Mouse (Mus musculus) T-helper 2 cell (primary cell): ENCODE data around the gene Stat4.
"Not testable (repeated sequence)": the region's sequence is repeated elsewhere in the genome, so short reads cannot be mapped to it uniquely, and the experiment has no call there.

Experiments used
- in situ Hi-C: fragments of 300-600 bp; cut with MboI, MseI; formaldehyde crosslinking; loops from one replicate; pipeline ENCODE4 v1.15.1; 2025; ENCODE audit warnings: high pct_unique_total_duplicates

The Stat4 gene

GRCm38 (mm10) chr1:52028686-52029085 is 41.7 kb downstream of the Stat4 start:
- in situ Hi-C loops: loop anchor here (10.0 kb wide), 1 partner anchor 46 kb away; no protein-coding TSS in a partner anchor

DNA sequence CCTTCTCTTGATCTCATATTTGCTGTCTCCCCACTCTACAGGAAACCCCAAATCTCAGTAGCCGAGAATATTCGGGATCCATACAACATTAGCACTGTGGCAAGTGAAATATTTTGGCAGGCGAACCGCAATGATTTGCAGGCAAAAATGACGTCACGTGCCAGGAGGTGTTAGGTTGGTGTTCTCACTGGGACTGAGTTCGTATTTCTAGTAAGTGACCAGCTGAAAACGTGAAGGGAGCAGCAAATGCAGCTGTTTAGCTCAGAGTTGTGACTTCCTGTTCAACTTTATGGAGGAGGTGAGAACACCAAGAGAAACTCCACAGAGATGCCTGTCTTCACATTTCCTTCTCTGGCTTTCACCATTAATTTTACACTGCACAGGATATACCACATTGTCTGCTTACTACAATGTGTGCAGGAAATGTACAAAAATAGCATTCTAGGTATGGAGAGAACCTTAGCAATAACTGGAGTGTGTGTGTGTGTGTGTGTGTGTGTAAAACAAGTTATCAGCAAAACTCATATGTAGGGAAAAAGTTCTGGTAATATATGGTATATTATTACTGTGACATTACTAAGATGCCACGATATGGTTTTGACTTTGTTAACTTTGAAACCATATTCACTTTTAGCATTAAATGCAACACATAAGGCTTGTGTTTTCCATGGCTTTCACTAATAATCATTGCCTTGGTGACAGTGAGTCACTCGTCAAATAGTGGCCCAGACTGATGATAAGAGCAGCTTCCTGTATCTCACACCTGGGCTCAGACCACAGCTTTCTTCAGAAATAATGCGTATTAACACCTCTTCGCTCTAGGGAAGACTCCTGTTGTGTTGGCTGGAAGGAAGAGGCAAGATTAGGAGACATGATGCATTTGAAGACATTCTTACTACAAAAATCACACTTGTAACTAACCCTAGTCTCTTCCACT is 48.1 kb downstream of the Stat4 start:
- in situ Hi-C loops: no loop called here

DNA sequence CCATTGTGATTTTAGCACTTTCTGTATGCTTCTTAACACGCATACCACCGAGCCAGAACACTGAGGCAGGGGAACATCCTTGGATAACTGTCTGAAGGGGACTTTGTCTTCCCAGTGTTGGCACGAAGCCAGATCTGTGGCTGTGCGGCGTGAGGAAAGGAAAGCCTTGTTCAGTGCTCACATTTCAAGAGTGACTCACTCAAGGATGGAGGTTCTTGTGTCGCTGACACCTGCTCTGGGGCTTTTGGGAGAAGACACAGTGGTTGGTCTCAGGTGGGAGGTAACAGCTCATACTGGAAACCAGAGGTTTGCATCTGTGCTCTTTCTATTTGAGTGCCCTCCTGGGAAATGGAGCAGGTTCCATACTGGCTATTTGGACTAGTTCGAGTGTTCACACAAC is 52.2 kb downstream of the Stat4 start:
- in situ Hi-C loops: no loop called here

- in situ Hi-C loops: no loop called here
These were observed 52.7 kb downstream of the Stat4 start for GRCm38 (mm10) chr1:52039626-52040025.

DNA sequence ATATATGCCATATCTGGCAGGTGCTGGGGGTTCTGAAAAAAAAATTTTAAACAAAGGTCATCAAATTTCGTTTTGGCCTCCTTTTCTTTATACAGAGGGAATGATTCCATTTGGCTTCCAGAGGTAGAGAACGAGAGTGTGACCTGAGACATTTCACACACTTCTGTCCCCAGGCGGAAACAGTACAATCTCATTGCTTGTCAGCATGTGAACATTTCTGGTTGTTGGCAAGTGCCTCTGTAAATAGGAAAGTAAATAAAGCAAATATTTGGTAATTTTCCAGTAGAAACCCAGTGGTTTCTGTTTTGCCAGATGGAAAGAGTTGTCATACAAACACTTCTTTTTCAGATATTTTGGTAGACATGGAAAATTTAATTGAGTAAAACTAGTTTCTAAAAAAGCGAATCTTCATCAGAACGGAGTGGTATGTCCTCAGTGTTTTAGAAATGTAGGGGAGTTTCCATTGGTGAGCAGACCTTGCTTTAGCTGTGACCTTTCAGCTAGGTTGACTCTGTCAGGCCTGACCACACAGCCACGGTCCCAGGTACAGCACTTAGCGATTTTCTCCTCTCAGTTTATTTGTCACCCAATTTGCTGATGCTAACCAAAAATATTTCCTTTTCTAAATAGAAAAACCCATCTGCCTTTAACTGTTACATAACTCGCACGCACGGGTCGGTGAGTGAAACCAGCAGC is 53.6 kb downstream of the Stat4 start:
- in situ Hi-C loops: no loop called here

GRCm38 (mm10) chr1:52043191-52043590 is 56.2 kb downstream of the Stat4 start:
- in situ Hi-C loops: no loop called here

GRCm38 (mm10) chr1:52046891-52047290 is 59.9 kb downstream of the Stat4 start:
- in situ Hi-C loops: not testable (repeated sequence)

DNA sequence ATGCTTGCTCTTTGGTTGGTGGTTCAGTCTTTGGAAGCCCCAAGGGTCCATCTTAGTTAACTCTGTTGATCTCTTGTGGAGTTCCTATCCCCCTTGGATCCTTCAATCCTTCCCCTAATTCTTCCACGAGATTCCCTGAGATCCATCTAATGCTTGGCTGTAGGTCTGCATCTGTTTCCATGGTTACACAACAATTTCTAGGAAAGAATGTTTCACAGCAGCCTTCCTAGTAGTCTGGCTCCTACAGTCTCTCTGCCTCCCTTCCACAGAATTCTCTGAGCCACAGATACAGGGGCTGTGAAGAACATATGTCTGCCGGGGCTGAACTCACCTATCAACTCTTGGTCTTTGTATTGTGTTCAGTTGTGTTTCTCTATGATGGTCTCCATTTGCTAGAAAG is 61.8 kb downstream of the Stat4 start:
- in situ Hi-C loops: no loop called here

- in situ Hi-C loops: no loop called here
These were observed 62.9 kb downstream of the Stat4 start for GRCm38 (mm10) chr1:52049827-52050226.

- in situ Hi-C loops: no loop called here
These were observed 64.6 kb downstream of the Stat4 start for GRCm38 (mm10) chr1:52051542-52051941.

DNA sequence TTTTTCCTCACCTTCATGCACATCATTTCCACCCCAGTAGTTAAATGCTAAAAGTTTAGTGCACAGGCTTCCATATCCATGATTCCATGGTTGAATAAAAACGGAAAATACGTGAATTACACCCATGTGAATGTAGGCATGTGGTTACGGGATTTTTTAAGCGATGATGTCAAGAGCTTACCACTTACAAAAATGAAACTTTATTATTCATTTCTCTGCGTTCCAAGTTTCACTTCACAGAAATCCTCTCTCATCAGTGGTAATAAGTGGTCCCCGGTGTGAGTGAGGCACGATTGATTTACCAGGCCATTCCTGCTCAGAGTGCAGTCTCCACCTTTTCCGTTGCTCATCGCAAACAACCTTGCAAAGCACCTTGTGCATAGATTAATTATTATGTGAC is 66.0 kb downstream of the Stat4 start:
- in situ Hi-C loops: no loop called here

DNA sequence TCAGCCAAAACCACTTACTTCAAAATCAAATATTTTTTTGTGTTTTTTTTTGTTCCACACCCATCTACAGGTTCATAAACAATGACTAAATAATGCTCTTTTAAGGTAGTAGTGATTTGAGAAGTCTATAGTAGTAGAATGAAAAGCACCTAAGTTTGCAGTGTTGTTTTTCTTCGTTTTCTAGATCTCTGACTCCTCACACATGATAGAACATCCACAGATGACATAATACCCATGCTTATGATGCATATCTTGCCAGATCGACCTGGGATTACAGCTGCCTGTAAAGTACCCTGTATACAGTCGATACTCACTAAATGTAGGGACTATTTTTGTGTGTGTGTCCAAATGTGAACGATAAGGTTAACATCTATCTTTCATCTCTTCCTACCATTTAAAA is 69.0 kb downstream of the Stat4 start:
- in situ Hi-C loops: no loop called here

DNA sequence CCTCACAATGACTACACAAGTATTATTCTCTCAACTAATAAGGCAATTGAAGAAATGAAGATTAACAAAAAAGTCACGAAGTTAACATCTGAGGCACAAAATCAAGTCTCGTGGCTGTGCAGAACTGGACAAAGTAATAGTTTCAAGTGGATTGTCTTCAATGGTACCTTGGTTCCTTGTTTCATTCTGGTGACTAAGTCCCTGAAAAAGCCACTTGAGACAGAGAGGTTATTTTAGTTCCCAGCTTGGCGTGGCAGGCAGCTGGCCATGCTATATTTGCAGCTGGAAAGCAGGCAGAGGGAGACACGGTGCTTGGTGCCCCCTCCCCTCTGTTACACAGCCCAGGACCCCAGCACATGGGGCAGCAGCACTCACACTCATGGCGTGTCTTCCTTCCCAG is 70.2 kb downstream of the Stat4 start:
- in situ Hi-C loops: no loop called here

- in situ Hi-C loops: no loop called here
These were observed 79.3 kb downstream of the Stat4 start for GRCm38 (mm10) chr1:52066276-52066675.

DNA sequence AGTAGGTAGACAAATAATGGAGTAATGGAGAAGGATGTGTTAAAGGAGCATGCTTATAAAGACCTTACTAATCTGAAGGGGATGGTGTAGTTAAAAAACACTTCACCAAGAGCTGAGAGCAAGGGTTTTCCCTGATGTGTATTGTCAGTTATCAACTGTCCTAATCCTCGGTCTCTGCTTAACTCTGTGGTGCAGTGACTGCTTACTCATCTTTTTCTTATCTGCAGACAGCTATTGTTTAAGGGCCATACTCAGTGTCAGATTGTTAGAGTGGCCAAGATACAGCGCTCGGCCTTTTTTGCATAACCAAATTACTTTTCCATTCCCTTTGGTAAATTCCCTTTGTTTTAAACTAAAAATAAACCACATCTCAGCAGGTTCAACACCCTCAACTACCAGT is 79.7 kb downstream of the Stat4 start:
- in situ Hi-C loops: no loop called here

- in situ Hi-C loops: loop anchor here (10.0 kb wide), 1 partner anchor 55 kb away; no protein-coding TSS in a partner anchor
These were observed 92.9 kb downstream of the Stat4 start for GRCm38 (mm10) chr1:52079724-52080367.

GRCm38 (mm10) chr1:52080375-52080774 is 93.4 kb downstream of the Stat4 start:
- in situ Hi-C loops: no loop called here

DNA sequence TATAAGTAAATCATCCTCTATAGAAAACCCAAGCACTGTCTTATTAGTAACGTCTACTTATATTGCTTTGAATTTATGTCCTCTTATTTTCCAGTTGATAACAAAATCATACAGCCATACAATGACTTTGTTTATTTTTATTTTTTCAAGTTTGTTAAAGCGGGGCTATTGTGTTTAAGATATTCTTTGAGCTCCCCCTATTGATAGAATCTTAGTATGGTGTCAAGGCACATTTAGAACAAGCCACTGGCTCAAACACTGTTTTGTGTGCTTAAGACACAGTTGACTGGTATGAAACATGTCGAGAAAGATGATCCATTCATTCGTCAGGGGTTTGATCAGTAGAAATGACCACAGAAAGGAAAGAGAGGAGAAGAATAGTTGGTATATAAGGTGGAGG is 99.3 kb downstream of the Stat4 start:
- in situ Hi-C loops: no loop called here

GRCm38 (mm10) chr1:52087128-52087527 is 100.2 kb downstream of the Stat4 start:
- in situ Hi-C loops: no loop called here

DNA sequence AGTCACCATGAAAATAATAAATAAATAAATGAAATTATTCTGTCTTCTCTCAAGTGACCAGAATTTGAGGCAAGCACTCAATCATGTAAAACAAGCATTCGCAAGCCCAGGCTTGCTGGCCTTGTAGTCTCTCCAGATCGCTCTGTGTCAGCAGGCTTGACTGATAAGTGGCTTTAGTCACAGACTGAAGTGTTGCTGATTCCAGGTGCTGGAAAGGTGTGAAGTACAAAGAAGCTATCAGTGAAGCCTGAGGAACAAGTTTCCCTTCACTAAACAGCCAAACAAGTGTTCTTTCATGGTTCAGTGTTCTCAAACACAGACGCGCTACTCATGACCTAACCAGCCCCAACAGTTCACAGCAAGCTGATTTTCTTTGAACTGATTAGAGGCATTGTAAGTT is 101.7 kb downstream of the Stat4 start:
- in situ Hi-C loops: no loop called here

DNA sequence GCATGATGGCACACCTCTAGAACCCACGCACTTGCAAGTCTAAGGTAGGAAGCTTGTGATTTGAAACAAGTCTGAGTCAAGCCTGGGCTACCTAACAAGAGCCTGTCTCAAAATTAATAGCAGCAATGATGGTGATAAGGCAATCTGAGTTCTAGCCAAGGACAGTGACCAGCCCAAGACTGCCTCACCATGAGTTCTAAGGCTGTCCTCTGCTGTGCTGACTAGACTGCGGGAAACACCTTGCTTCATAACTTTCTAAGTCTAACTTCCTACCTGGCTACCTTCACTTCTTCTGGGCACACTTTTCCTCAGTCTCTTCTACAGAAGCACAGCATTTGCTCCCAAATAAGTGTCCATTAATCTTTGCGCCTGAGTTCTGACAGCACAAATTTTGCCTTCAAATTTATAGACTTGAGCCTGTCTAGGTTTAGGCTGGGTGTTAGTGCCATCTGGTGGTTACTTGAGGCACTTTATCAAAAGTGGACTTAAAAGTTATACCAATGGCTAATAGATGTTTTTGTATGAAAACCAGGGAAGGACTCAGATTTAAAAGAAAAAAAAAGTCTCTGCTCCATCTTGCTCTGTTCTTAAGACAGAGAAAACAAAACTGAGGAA is 111.8 kb downstream of the Stat4 start:
- in situ Hi-C loops: loop anchor here (5.0 kb wide), 1 partner anchor 96 kb away; no protein-coding TSS in a partner anchor

- in situ Hi-C loops: no loop called here
These were observed 113.5 kb downstream of the Stat4 start for GRCm38 (mm10) chr1:52100496-52100895.
